Mouse (Mus musculus): ENCODE results near the gene Gm20715.

DNA sequence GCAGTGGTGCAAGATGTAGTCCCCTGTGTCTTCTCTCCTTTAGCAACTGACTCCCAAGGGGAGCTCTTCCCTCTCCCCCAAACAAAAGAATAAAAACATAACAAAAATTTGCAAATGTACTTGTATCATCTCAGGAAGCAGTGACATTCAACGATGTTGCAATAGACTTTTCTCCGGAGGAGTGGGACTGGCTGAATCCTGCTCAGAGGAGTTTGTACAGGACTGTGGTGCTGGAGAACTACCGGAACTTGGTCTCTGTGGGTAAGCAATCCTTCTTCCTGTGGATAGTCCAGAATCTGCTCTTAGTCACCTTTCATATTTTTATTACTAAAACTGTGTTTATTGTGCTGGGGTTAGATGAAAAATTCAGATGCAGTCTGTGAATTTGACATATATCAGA is 37.1 kb upstream of the Gm20715 start:
- TF ChIP-seq CTCF (IDR thresholded peaks at IDR 0.05; ENCODE audit: borderline replicate concordance, insufficient read depth, low read length) (no peak), POLR2A (IDR thresholded peaks at IDR 0.05; ENCODE audit: low read depth, low read length) (no peak)
